ENCODE assay signal across 13 mouse cellular contexts in genomic region chr8:90134626-90135025, GRCm38 (mm10).
"Had no signal": no experiment of that assay in that cellular context is flagged by ENCODE, and none has a peak within 500 bp of the region (broad histone marks: within the 10 kb centered on the region; RNA-seq: fewer than 3 reads in every experiment).

No protein-coding gene starts in this region.

- DNase-seq: kidney, postnatal 14 days; lung, adult 2 months; lung, postnatal 10 days; retina, postnatal 1 day; thymus, postnatal 36 days had no signal

- ATAC-seq: midbrain, embryonic 16.5 days had no signal

- H3K27me3 ChIP-seq: liver, embryonic 15.5 days; midbrain, embryonic 12.5 days; neural tube, embryonic 13.5 days; stomach, embryonic 15.5 days had no signal

- H3K9ac ChIP-seq: liver, embryonic 15.5 days; midbrain, embryonic 12.5 days; neural tube, embryonic 13.5 days; stomach, embryonic 15.5 days had no signal

- H3K36me3 ChIP-seq: limb, embryonic 10.5 days; liver, embryonic 15.5 days; midbrain, embryonic 12.5 days; neural tube, embryonic 13.5 days; stomach, embryonic 15.5 days had no signal

- H3K9me3 ChIP-seq: limb, embryonic 10.5 days; liver, embryonic 15.5 days; midbrain, embryonic 12.5 days; neural tube, embryonic 13.5 days; stomach, embryonic 15.5 days had no signal

- H3K27ac ChIP-seq: limb, embryonic 10.5 days; liver, embryonic 15.5 days; macrophage; midbrain, embryonic 12.5 days; neural tube, embryonic 13.5 days; stomach, embryonic 15.5 days had no signal

- H3K4me3 ChIP-seq: limb, embryonic 10.5 days; liver, embryonic 15.5 days; midbrain, embryonic 12.5 days; neural tube, embryonic 13.5 days; stomach, embryonic 15.5 days had no signal

- H3K4me2 ChIP-seq: liver, embryonic 11.5 days; liver, embryonic 15.5 days; midbrain, embryonic 12.5 days; neural tube, embryonic 13.5 days; stomach, embryonic 15.5 days had no signal

- H3K4me1 ChIP-seq: limb, embryonic 10.5 days; liver, embryonic 15.5 days; midbrain, embryonic 12.5 days; neural tube, embryonic 13.5 days; stomach, embryonic 15.5 days had no signal
